Mouse (Mus musculus) embryo, embryonic 11.5 days (tissue): Measurements from ENCODE around the gene B430306N03Rik.

Experiments used
- DNase-seq: peaks from one replicate; pipeline ENCODE4 v3.0.0-alpha.2; 2012; ENCODE audit warnings: low read depth, low spot score

B430306N03Rik gene

GRCm38 (mm10) chr17:48362346-48362745 is 46.4 kb downstream of the B430306N03Rik start:
- no peak for DNase-seq

GRCm38 (mm10) chr17:48362966-48363365 is 47.0 kb downstream of the B430306N03Rik start:
- no peak for DNase-seq

DNA sequence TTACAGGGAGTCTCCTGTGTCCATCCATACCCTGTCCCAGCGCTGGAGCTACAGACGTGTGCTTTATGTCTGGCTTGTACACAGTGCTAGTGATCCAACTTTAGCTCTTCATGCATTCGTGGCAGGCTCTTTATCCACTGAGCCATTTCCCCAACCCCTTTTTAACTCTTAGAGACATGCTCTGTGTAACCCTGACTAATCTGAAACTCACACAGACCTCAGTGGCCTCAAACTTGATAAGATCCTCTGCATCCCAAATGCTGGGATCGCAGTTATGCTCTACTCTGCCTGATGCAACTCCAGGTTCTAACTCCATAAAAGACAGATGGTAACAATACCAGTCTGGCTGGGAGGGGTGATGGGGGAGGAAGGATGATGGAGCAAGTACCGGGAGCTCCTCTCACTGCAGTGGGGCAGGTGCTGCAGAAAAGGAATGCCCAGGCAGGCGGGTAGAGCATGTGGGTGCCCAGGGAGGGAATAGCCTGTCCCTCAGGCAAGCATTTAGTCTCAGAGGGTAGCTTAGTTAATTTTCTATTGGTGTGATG is 47.6 kb downstream of the B430306N03Rik start:
- no peak for DNase-seq

DNA sequence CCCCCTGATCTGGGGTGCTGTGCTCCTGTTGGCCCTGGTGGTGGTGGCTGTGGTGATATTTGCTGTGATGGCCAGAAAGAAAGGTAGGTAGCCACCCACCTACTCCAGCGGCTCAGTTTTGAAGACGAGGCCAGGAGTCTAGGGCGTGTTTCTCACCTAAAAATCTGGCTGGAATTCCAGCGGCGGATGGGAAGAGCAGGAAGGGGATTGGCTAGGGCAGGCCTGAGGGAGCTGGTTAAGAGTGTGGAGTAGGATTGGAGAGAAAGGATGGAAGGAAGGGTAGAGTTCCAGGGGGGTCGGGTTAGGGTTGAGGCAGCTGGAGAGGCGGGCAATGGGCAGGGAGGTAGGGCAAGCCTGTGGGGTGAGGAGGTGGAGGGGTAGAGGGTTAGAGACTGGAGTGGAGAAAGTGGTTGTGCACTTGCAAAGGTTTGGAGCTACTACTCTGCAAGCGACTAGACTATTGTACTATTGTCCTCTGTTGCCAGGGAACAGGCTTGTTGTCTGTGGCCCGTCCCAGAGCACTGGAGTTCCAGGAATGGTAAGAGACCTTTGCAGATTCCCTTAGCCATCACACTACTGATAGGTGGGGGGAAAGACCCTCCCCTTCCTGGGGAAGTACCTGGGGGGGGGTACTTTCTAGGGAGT is 49.7 kb downstream of the B430306N03Rik start:
- no peak for DNase-seq

GRCm38 (mm10) chr17:48366806-48367205 is 50.9 kb downstream of the B430306N03Rik start:
- DNase-seq = no peak

- no peak for DNase-seq
These were observed 55.7 kb downstream of the B430306N03Rik start for GRCm38 (mm10) chr17:48371621-48372020.

DNA sequence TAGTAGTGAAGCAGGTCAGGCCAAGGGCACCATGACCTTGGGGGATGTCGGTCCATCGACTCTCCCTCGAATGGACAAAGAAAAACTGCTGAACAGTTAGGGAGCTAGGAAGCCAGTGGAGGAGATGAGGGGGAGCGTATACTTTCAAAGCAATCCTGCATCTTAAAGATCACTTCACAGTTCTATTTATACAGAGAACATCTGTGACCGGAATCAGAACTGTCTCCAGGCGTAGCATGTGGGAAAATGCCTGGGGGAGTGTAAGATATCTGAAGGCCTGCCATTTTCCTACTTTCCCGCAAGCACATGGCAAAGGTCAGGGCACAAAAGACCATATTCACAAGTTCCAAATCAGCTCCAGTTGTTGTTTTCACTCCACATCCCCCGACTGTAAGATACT is 57.0 kb downstream of the B430306N03Rik start:
- no peak for DNase-seq

DNA sequence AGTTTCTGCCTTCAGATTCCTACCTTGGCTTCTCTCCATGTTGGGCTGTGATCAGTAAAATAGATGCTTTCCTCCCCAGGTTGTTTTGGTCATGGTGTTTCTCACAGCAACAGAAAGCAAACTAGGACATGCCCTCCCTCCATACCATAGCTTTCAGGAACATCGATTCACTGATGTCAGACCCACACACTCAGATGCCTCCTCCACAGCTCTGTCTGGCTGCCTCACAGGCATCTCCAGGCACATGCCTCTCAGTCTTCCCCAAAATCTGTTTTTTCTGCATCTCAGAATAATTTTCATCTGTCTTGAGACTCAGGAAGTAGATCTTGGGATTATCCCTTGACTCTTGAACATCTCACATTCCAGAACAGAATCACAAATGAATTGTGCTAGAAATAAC is 60.2 kb downstream of the B430306N03Rik start:
- no peak for DNase-seq
